Mouse (Mus musculus): ENCODE measurements around the gene Ccr6.
A peak's percentile ranks its signal among the peaks of the same experiment; 100 is the strongest.
"Not testable (repeated sequence)": the region's sequence is repeated elsewhere in the genome, so short reads cannot be mapped to it uniquely, and the experiment has no call there.

Ccr6 gene

DNA sequence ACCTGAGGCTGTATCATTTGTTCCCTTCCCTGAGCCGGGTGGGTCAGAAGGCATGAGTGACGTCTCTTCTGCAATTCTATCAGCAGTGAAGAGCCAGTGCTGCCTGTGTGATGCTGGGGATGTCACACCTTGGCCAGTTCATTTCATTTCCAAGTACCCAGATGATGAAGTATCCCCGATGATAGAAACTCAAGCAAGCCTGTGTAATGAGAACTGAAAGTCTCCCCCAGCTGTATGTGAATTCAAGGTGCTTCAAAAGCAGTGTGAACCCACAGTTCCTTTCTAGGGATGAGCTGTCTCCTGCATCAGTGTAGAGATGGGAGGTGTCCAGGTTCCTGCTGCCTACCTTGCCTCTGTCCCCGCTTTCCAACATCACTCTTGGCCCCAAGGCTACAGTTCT, 1.3 kb upstream of the Ccr6 start:
- DNase-seq: no peak

DNA sequence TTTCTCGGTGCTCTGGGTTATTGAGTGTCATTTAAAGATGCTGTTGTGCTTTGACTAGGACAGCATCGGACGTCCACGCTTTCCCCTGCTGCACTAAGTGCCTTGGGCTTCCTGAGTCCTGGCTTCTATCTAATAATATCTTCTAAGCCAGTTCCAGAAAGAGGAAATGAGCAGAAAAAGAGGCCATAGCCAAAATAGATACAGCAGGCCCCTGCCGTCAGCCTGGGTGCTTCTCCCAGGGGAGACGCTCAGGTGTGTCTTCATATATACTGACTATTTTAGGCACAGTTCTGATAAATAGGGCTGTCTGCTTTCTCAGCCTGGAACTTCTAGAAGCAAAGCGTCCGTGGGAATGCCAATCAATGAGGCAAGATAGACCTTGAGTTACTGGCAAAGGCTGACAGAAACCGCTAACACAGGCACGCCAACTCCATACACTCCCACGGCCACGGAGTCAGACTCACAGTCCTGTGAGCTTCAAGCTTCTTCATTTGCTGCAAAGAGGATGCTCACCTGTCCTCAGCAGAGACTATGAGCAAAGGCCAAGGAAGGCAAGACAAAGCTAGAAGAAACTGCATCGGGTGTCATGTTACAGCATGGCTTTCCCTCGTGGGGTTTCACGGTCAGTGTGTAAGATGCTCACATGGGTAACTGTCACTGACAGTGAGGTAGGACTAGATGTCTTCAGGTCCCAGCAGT, 2.3 kb downstream of the Ccr6 start:
- no peak for DNase-seq

DNA sequence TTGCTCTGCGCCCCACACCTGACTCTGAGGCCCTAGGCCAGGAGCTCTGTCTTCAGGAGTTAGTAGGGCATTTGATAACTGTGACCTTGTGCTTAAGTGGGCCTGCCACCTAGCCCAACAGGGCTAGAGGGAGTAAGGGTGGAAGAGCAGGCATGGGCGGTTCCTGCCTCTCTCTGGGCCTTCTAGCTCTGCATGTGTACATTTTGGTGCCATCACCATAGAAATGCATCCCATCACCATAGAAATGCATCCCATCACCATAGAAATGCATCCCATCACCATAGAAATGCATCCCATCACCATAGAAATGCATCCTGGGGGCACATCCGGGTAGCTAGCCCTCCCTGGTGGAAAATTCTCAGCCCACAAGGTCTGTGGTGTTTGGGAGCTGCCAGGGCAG, 3.7 kb downstream of the Ccr6 start:
- no peak for DNase-seq

DNA sequence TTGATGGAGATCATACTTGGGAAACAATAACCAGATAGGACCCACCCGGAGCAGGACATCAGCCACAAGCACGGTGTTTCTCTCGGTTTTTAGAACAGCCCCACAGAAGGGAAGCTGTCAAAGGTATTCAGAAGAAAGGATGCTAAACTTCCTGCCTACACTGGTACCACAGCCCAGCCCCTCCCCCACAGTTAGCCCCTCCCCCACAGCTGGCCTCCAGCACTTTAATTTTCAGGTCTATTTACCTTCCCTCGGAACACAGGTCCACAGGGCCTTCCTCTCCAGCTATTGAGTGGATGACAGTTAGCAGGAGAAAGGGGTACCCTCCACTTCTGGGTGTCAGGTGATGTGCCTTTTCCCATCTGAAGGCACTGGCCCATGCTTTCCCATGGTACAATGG, 4.7 kb downstream of the Ccr6 start:
- DNase-seq: no peak

DNA sequence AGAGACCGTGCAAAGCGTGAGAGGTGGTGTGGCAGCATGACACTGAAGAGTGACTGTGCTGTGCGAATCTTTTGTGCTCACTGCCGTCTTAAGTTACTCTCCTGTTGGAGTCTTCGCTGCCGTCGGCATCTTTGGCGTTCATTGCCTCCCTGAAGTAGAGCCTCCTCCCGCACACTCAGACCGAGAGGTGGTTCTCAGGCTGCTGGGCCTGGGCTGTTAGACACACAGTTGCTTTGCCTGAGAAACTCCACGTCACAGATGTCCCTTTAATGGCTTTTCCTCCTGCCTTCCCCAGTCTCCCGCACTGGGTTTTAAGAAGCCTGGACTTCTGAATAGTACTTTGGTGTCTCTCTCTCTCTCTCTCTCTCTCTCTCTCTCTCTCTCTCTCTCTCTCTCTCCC, 5.8 kb downstream of the Ccr6 start:
- DNase-seq: no peak

DNA sequence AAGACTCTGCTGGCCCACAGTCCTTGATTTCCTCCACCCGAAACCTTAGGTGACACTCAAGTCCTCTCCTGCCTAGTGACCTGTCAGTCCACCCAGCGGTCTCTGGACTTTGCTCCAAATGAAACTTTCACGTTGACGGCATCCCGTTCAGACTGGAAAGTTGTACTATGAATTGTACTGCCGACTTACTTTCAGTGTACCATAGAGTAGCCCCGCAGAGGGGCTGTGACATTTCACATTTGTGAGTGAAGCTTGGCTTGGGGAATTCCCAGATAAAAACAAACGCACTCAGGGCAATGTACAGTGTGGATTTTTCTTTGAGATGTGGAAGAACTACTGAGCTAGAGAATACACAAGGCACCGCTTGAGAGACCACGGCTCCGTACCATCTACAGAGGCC, 6.3 kb downstream of the Ccr6 start:
- DNase-seq: no peak

DNA sequence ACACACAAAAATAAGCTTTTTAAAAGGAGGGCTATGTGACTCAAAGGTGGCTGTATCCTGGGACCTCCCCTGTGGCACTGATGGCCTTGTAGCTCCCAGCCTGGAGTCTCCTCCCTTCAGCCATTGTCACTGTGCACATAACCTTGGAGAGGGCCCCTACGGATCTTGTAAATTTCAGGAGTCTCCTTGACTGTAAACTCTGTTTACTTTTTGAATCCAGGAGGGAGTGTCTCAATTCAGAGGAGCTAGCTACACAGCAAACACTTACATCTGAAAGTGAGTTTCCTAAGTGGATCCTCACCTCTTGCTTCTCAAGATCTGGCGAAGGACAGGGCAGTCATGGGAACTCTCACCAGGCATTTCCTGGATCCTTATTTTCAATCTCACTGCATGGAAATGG, 8.3 kb downstream of the Ccr6 start:
- DNase-seq: no peak

DNA sequence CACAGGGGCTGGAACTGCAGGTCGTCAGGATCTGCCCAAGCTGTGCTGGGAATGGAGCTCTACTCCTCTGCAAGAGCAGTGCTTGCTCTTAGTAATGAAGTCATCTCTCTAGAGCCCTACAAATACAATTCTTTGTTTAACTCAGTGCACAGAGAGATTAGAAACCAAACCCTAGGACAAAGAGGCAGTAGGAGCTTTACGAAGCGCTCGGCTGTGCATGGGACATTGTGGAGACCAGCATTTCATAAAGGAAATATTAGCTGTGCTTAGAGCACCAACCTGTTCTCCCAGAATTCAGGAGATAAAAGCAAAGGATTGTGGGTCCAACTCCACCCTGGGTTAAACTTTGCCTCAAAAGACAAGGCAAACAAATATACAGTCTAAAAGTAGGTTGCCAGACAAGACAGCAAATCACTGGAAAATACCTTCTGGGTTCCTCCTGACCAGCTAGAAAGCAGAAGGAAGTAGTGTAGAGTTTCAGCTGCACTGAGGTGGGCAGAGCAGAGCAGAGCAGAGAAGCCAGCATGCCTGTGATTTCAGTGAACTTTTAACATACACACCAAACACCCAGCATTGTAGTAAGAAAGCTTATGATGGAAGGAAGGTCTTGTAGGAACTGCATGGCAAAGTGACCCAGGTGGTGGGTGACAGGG, 10.4 kb downstream of the Ccr6 start:
- DNase-seq: no peak

DNA sequence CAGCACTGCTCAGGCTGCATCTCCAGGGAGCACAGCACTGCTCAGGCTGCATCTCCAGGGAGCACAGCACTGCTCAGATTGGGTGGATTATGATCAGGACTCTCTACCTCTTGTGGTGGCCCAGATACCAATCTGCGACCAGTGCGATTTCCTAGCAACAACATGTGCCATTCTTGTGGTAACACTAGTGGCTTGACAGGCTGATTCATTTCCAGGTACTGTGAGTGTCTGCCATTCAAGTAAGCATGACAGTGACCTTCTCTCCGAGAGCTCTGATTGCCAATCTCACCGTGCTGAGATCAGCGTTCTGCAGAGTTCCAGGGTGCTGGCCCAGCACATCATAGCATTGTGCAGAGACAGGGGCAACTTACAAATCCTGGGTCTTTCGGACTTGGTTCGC, 15.9 kb downstream of the Ccr6 start:
- no peak for DNase-seq

DNA sequence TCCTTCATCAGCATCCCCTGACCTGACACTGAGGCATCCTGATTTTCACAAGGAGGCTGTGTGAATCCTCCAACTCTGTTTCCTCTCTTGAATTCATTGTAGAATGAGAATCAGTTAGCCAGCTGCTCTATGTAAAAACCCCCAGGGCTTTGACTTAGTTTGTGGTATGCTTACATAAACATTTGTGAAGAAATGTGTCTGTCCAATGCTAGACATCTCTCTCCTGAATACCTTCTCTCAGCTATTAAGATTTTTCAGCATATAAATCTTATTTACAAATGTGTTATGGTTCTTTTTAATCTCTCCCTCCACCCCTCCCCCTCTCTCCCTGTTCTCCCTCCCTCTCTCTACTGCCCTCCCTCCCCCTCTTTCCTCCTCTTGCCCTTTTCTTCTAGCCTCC, 18.4 kb downstream of the Ccr6 start:
- DNase-seq: no peak

DNA sequence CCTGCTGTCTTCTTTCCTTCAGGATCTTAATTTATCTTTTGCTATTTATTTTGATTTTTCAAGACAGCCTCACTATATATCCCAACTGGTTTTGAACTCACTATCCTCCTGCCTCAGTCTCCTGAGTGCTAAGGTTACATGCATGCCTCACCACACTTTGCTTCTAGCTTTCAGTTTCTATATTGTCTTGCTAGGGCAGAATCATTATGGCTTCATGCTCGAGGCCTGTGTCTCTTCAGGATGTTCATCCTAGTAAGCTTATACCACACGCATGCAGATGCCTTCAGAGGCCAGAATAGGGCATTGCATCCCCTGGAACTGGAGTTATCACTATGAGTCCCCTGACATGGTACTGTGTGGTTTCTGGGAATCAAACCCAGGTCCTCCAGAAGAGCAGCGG, 19.1 kb downstream of the Ccr6 start:
- no peak for DNase-seq

DNA sequence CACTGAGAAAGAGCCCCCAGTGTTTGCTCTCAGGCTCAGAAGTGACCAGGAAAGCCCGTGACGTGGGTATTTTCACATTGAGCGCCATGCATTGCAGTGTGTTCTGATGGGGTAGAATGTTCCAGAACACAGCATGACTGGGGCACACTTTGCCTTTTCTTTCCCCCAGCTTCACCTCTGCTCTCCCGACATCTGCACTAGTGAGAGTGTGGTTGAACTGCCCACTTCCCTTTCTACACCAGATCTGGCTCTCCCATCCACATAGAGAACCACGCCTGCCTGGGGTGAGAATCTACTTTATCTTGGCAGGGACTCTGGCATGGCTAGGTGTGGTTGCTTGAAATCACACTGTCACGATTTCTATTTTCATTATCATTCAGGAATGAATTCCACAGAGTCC, 19.7 kb downstream of the Ccr6 start:
- DNase-seq: no peak

DNA sequence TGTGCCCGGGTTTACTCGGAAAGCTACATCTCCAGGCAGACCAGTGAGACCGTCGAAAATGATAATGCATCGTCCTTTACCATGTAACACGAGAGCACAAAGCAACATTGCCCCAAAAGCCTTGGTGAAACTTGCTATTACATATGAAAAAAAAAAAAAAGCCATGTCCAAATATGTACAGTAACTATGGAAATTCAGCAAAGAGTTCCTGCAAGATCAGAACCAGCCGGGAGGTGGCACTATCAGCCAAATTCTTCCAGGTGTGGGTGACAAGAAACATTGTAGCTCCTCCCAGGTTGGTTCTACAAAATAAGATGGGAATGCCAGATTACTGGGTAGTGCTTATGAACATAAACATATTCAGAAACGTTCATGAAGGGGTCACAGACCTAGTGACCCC, 21.1 kb downstream of the Ccr6 start:
- no peak for DNase-seq

DNA sequence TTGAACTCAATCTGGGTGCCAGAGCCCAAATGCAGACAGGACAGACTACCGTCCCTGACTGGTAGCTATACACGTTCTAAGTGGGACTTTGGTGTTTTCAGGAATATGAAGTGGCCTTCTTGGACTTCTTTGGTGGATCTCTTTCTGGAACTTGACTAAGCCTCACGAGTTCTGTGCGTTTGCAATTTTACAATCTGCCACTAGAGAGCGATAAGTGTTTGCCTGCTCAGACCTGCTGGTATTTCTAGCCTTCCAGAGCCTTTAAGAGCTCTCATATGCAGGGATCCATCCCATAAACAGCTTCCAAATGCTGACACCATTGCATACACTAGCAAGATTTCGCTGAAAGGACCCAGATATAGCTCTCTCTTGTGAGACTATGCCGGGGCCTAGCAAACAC, 28.8 kb downstream of the Ccr6 start:
- not testable (repeated sequence) for DNase-seq

DNA sequence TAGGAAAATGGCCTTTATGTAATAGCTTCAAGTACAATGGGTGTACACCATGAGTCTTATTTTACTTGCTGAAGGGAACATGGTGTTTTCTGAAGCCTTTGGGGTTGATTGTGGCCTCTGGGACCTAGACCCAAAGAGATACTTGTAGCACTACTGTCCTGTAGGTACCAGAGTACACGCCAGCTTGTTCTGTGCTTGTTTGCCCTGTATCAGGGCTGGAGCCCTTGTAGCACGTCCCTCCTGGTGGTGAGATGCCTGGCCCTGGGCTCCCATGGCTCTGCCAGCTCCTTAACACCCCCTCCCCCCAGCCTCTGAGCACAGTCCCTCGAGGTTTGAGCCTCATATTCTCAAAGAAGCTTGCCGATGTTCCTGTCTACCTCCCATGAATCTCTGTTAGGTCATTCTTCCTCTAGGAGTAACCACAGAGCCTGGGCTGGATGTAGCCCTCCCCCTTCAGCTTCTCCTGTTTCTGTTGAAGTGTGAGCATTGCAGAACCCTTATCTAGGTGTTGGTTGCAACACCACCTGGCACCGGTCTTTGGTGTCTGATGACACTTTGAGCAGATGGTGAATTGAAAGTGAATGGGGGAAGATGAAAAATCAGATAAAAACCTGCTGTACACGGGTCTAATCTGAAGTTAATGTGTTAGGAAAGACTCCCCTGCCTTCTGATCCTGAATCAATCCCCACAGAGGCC, 36.4 kb downstream of the Ccr6 start:
- DNase-seq: no peak

DNA sequence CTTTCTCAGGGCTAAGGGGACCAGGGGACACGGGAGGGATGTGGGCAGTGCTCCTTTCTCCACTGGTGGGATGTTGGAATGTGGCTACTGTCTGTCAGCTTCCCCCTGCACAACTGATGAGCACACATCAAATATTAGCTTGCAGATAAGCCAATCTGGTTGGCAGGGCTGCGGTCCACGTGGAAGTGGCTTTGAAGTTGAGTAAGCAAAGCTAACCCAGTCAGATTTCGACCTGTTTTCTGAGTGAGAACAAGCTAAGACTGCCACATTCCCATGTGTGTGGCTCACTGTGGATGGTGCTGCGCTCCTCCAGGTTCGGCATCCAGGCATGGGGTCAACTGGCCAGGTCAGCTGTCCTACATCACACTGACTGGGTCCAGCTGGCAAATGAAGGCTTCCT, 37.1 kb downstream of the Ccr6 start:
- no peak for DNase-seq

DNA sequence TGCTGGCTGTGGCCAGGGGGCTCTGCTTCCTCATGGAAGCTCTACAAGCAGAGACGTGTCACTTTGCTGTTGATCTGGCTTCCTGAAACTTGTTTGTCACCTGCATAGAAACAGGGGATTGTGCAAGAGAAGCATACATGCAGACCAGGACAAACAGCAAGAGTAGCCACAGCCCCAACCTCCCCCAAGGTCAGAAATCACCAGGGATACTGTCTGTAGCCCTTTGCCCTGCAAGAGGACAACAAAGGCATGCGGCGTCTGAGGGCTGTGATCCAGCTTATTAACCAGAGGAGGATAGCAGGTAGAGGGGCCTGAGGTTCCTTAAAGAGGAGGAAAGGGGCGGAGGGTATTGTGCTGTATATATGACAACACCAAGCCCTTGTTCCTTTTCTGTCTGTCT, 40.2 kb downstream of the Ccr6 start:
- no peak for DNase-seq

DNA sequence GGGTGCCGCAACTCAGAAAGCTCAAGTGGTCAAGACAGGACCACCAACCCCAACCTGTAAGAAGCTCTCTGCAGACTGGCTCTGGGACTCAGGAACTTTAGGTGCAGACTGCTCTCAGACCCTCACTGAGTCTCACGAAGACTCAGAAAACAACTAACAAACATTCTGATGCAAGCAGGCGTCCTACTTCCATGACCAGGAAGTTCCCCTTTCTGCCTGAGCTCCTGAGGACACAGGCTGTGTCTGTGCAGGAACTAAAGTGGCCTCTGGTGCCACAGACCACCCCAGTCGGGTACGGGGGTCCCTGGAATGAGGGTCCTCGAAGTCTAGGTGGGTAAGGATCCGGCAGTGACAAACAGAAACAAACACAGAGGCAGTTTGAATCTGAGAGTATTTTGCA, 40.8 kb downstream of the Ccr6 start:
- no peak for DNase-seq

DNA sequence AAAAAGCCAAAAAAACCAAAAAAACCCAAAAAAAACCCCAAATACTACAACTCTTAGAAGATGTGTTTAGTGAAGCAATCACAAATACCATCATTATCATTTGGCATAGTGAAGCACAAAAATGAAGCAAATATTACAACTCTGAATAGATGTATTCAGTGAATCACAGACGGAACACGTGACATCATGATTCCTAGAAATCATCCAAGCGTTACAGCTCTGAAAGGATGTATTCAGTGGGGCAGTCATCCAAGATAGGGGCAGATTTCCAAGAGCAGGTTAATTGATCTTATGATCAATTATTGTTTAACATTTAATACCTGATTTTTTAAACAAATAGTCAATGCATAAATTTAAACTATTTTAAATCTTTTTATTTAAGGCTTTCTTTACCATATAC, 41.4 kb downstream of the Ccr6 start:
- no peak for DNase-seq

DNA sequence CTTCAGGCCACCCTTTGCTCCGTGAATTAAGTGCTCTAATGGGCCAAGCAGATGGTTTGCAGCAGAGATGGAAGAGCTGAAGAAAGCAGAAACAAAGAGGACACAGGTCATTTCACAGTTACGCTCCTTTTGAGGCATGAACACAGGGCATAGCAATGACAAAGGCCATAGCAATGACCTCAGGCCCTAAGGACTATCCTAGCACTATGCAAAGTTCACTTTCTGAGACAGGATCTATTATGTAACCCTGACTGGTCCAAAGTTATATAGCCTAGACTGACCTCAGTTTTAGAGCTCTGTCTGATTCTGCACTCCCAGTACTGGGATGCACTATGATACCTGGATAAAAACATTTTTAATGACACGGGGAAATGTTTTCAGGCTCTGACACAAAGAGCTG, 42.5 kb downstream of the Ccr6 start:
- no peak for DNase-seq

DNA sequence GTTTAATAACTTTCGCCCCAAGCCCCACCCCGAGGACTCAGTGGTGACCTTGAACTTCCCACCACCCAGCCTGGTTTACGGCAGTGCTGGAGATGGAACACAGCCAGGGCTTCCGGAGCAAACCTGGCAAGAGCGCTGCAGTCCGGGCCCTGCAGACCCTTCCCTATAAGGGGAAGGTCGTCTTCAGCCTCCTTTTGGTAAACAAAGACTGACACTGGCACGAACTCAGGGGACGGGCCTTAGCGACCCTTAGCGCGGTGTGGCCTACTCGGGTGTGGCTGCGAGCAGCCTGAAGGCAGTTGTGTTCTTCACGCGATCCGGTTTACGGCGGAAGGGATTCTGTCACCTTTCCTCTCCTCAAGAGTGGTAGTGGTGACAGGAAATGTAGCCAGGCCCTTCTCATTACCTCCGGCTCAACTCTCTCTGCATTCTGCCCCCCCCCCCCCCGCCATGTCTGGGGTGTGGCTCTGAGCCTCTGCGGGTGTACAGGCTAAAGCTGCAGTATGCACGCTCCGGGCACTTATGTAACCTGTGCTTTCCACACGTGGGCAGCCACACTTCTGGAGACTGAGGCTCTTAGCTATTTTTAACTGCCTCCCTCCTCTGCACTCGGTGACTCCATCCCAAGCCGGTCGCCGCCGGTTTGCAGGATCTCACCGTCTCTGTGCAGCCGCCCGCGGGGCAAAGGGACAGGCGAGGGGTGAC, 47.1 kb downstream of the Ccr6 start, which contains the start of gene Mpc1:
Gene Mpc1, plus strand, starts transcription at position 84 of the 705 bp plus-strand sequence.
- peak; percentile 27 to 47 for DNase-seq

DNA sequence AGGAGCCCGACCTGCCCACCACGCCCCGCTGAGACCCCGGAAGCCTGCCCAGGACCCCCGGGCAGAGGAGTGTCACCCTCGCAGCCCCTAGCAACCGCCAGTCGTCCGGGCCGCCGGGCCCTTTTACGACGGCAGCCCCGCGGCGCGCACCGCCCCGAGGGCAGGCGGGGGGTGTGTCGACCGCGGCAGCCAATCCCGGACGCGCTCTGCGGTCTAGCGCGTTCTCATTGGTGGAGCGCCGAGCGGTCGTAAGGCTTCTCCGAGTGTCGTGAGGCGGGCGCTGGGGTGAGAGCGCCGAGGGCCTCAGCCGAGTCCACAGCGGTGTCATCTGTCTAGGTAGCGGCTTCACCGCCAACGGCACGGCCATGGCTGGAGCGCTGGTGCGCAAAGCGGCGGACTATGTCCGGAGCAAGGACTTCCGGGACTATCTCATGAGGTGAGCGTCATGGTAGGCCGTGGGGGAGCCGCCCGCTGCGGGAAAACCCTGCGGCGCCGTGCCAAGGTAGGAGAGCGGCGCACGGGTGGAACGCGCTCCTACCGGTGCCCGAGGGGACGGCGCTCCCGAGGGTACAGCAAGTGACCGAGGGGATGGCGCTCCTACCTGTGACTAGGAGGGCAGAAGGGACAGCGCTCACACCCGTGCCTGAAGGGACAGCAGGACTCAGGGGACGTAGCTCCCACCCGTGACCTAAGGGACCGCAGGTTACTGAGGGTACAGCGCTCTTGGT, 47.8 kb downstream of the Ccr6 start:
- DNase-seq: peak; percentile 92 to 93

DNA sequence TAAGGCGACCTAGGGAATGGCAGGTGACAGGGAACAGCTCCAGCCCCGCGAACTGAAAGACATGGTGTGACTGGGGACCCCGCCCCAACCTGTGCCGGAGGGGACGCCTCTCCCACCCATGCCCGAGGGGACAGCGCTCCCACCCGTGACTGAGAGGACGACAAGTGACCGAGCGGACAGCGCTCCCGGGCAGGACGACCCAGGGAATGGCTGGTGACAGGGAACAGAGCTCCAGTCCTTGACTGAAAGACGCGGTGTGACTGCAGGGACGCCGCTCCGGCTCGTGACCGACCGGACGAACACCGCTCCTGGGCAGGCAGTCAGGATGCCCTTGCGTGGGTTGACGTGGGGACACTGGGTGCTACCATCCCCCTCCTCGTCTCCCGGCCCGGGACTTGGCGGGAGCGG, 48.4 kb downstream of the Ccr6 start:
- peak in 1 of 2 experiments; percentile 44 for DNase-seq
